Mouse (Mus musculus) gastrocnemius, adult 2 months (tissue): Measurements from ENCODE around the gene Pin1rt1. TPM values are rescaled to one million over a fixed set of nuclear protein-coding genes. Genes with fewer than 3 reads are reported as not detected.

Experiments used
- DNase-seq: peaks from one replicate; pipeline ENCODE4 v3.0.0; 2022
- H3K27ac ChIP-seq: fragments of 200-600 bp; 2 replicates; pipeline ENCODE4 v1.8.1; 2022; ENCODE audit warnings: mild to moderate bottlenecking
- H3K4me3 ChIP-seq: fragments of 200-600 bp; 2 replicates; pipeline ENCODE4 v1.8.1; 2022; ENCODE audit warnings: mild to moderate bottlenecking, moderate library complexity
- CTCF ChIP-seq: fragments of 200-600 bp; IDR thresholded peaks from 2 replicates; pipeline ENCODE4 v1.8.1; 2022; ENCODE audit warnings: antibody characterized with exemption, mild to moderate bottlenecking, moderate library complexity
- intact Hi-C: fragments of 180-260 bp; cut with DNase I; formaldehyde crosslinking; loops from one replicate; pipeline ENCODE4 v1.15.1; 2025
- total RNA-seq, 2 experiments: library from RNA; stranded (reverse); gene quantifications; 2 replicates each; pipeline ENCODE4 v1.2.3; 2021

Pin1rt1 gene
- total RNA-seq, 2 experiments from 2014 or later = not detected

- TF ChIP-seq CTCF = no peak
- intact Hi-C loops = no loop called here
Observed at GRCm38 (mm10) chr2:104709786-104710337, 6.3 kb downstream of the Pin1rt1 start.

GRCm38 (mm10) chr2:104704355-104704754 is 11.8 kb downstream of the Pin1rt1 start:
- H3K27ac ChIP-seq = no peak overlapping the region
- no peak overlapping the region for H3K4me3 ChIP-seq
- TF ChIP-seq CTCF = no peak
- no peak for DNase-seq
- intact Hi-C loops = no loop called here

More at GRCm38 (mm10) chr2:104709786-104710337, 6.3 kb downstream of the Pin1rt1 start:
- no peak overlapping the region for H3K4me3 ChIP-seq
- DNase-seq = no peak
- H3K27ac ChIP-seq = no peak overlapping the region

GRCm38 (mm10) chr2:104703158-104703557 is 13.0 kb downstream of the Pin1rt1 start:
- no peak for TF ChIP-seq CTCF
- no peak for DNase-seq
- intact Hi-C loops = no loop called here
- Histone ChIP-seq H3K27ac (no peak overlapping the region), H3K4me3 (no peak overlapping the region)

DNA sequence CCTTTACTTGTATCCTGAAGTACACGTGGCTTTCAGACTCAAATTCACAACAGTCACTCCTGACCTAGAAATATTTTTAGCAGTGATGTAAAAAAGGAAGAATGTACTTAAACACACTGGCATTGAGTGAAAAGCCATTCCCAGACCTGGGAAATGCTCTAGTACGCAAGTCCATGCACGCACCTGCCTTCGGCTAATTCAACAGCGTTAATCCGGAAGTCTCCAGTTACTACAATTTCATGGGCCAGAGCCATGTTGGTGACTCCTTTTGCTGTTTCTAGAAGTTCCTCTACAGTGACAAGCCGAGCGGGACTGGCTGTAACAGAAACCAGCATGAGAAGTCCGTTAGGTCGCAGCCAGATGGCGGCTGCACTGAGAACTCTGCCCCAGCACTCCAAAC is 16.5 kb downstream of the Pin1rt1 start:
- intact Hi-C loops = no loop called here
- peak overlapping the region; percentile 41 for H3K4me3 ChIP-seq
- DNase-seq = peak; percentile 37
- TF ChIP-seq CTCF = peak; percentile 14; the same call in 1 of the 2 replicates
- H3K27ac ChIP-seq = peak overlapping the region; percentile 44

DNA sequence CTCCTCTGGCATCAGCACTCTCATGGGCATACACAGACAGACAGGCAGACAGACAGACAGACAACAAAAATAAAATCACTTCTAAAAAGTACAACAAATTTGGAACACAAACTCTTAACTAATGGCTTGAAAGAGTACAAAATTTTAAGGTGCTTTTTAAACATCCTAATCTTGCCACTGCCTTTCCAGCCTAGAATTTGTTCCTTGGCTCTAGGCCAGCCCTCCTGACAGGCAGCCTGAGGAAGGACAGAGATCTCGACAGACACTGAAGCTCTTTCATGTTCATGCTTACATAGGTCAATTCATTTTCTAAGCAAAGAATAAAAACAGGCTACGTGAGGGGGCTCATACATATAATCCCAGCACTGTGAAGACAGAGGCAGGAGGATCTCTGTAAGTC is 23.6 kb downstream of the Pin1rt1 start:
- no peak for DNase-seq
- Histone ChIP-seq H3K4me3 (no peak overlapping the region), H3K27ac (no peak overlapping the region)
- no peak for TF ChIP-seq CTCF
- intact Hi-C loops = no loop called here

- H3K4me3 ChIP-seq = no peak overlapping the region
- H3K27ac ChIP-seq = no peak overlapping the region
- no peak for DNase-seq
- intact Hi-C loops = no loop called here
- no peak for TF ChIP-seq CTCF
Observed at GRCm38 (mm10) chr2:104690720-104691119, 25.5 kb downstream of the Pin1rt1 start.

- TF ChIP-seq CTCF = no peak
- H3K27ac ChIP-seq = no peak overlapping the region
- no peak overlapping the region for H3K4me3 ChIP-seq
- no peak for DNase-seq
- intact Hi-C loops = loop anchor here (5.0 to 10.0 kb wide), 2 partner anchors 64 to 546 kb away; no protein-coding TSS in a partner anchor
Observed at GRCm38 (mm10) chr2:104688724-104689123, 27.5 kb downstream of the Pin1rt1 start.

DNA sequence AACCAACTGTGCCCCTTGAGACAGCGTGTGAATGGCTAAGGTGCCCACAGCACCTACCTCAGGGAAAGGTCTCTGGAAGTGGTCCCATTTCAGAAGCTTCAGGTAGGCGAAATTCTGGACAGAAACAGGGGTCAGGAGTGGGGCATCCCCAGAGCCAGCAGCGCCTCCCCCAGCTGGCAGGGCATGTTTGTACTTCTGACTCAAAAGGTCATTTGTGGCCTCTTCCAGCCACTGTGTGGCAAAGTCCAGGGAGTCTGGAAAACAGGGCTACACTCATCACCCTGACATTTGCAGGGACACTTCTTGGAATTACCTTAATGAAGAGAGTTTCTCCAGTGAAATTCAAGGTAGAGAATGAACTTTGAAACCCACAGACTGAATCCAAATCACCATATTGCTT is 27.9 kb downstream of the Pin1rt1 start:
- Histone ChIP-seq H3K4me3 (no peak overlapping the region), H3K27ac (no peak overlapping the region)
- no peak for TF ChIP-seq CTCF
- DNase-seq = no peak
- intact Hi-C loops = loop anchor here (5.0 to 10.0 kb wide), 2 partner anchors 64 to 546 kb away; no protein-coding TSS in a partner anchor

- TF ChIP-seq CTCF = no peak
- Histone ChIP-seq H3K27ac (no peak overlapping the region), H3K4me3 (no peak overlapping the region)
- intact Hi-C loops = loop anchor here (5.0 to 10.0 kb wide), 2 partner anchors 65 to 548 kb away; no protein-coding TSS in a partner anchor
- DNase-seq = no peak
Observed at GRCm38 (mm10) chr2:104687261-104687660, 28.9 kb downstream of the Pin1rt1 start.

- intact Hi-C loops = loop anchor here (2.0 to 10.0 kb wide), 3 partner anchors 67 to 549 kb away; no protein-coding TSS in a partner anchor
- H3K27ac ChIP-seq = no peak overlapping the region
- H3K4me3 ChIP-seq = no peak overlapping the region
- no peak; the same call in none of the 2 replicates for TF ChIP-seq CTCF
- DNase-seq = peak; percentile 81
Observed at GRCm38 (mm10) chr2:104685418-104685817, 30.8 kb downstream of the Pin1rt1 start.

GRCm38 (mm10) chr2:104684771-104685170 is 31.4 kb downstream of the Pin1rt1 start:
- Histone ChIP-seq H3K27ac (no peak overlapping the region), H3K4me3 (no peak overlapping the region)
- DNase-seq = no peak
- no peak for TF ChIP-seq CTCF
- intact Hi-C loops = loop anchor here (2.0 to 10.0 kb wide), 3 partner anchors 68 to 550 kb away; no protein-coding TSS in a partner anchor

DNA sequence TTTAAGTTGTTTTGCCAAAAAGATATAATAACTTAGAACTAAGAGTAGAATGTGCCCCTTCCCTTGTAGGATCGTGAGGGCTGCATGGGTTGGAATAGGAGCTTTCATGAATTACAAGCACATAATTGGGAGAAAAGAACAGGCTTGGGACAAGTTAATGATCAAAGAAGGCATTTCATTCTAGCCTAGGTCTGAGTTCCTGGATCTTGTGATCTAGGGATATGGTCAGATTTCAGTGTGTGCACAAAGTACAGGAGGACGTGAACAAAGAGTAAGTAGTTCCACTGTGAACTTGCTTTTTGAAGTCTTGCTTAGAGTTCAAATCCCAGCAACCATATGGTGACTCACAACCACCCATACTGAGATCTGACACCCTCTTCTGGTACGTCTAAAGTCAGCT is 38.9 kb downstream of the Pin1rt1 start:
- H3K4me3 ChIP-seq = no peak overlapping the region
- intact Hi-C loops = no loop called here
- no peak for DNase-seq
- H3K27ac ChIP-seq = no peak overlapping the region
- TF ChIP-seq CTCF = no peak

GRCm38 (mm10) chr2:104671724-104672123 is 44.5 kb downstream of the Pin1rt1 start:
- TF ChIP-seq CTCF = no peak
- Histone ChIP-seq H3K4me3 (no peak overlapping the region), H3K27ac (no peak overlapping the region)
- intact Hi-C loops = no loop called here
- no peak for DNase-seq
